Mouse (Mus musculus) small intestine, adult 2 months (tissue): ENCODE measurements around the gene Olfr223.

ENCODE experiments used
- CTCF ChIP-seq: fragments of 200-500 bp; IDR thresholded peaks from 2 replicates; pipeline ENCODE4 v1.5.1; 2012; ENCODE audit warnings: low read depth, mild to moderate bottlenecking, control low read depth, inconsistent platforms, low read length, moderate library complexity, mixed read lengths; ENCODE audit not compliant: insufficient replicate concordance, insufficient read length; ENCODE audit errors: extremely low read depth
- POLR2A ChIP-seq: fragments of 200-500 bp; IDR thresholded peaks from 2 replicates; pipeline ENCODE4 v1.6.1; 2012; ENCODE audit warnings: low read depth, mild to moderate bottlenecking, control low read depth, inconsistent platforms, low read length, moderate library complexity

GRCm38 (mm10) chr11:59641227-59641626 is 48.1 kb upstream of the Olfr223 start:
- TF ChIP-seq CTCF (no peak), POLR2A (no peak)
